Mouse (Mus musculus) cortical plate, adult 2 months (tissue): ENCODE results near the gene Tor4a. TPM values are rescaled to one million over a fixed set of nuclear protein-coding genes. Genes with fewer than 3 reads are reported as not detected.

ENCODE experiments used
- H3K27ac ChIP-seq: fragments of 200-500 bp; 2 replicates; pipeline ENCODE4 v1.5.1; 2012; ENCODE audit warnings: low read length, control low read depth, inconsistent platforms; ENCODE audit not compliant: insufficient read depth
- H3K4me1 ChIP-seq: fragments of 200-500 bp; 2 replicates; pipeline ENCODE4 v1.6.1; 2011; ENCODE audit warnings: low read length; ENCODE audit not compliant: control insufficient read depth, insufficient read depth
- H3K4me3 ChIP-seq: fragments of 200-500 bp; 2 replicates; pipeline ENCODE4 v1.5.1; 2011; ENCODE audit warnings: mild to moderate bottlenecking, low read length, control low read depth; ENCODE audit not compliant: insufficient read depth
- CTCF ChIP-seq: fragments of 200-500 bp; IDR thresholded peaks from 2 replicates; pipeline ENCODE4 v1.5.1; 2011; ENCODE audit warnings: mild to moderate bottlenecking, control low read depth, low read length; ENCODE audit not compliant: insufficient read depth; ENCODE audit errors: extremely low read depth
- POLR2A ChIP-seq: fragments of 200-500 bp; IDR thresholded peaks from 2 replicates; pipeline ENCODE4 v1.6.1; 2011; ENCODE audit warnings: mild to moderate bottlenecking, low read length, control low read depth; ENCODE audit not compliant: insufficient read depth; ENCODE audit errors: extremely low read depth
- polyA plus RNA-seq: library from polyadenylated mRNA; depleted of rRNA; stranded (reverse); fragments of >200 nt; gene quantifications from 2 replicates; pipeline ENCODE4 v1.2.3, GENCODE M21; 2012

The Tor4a gene
- polyA plus RNA-seq, 1 experiment, result 2.5 TPM

DNA sequence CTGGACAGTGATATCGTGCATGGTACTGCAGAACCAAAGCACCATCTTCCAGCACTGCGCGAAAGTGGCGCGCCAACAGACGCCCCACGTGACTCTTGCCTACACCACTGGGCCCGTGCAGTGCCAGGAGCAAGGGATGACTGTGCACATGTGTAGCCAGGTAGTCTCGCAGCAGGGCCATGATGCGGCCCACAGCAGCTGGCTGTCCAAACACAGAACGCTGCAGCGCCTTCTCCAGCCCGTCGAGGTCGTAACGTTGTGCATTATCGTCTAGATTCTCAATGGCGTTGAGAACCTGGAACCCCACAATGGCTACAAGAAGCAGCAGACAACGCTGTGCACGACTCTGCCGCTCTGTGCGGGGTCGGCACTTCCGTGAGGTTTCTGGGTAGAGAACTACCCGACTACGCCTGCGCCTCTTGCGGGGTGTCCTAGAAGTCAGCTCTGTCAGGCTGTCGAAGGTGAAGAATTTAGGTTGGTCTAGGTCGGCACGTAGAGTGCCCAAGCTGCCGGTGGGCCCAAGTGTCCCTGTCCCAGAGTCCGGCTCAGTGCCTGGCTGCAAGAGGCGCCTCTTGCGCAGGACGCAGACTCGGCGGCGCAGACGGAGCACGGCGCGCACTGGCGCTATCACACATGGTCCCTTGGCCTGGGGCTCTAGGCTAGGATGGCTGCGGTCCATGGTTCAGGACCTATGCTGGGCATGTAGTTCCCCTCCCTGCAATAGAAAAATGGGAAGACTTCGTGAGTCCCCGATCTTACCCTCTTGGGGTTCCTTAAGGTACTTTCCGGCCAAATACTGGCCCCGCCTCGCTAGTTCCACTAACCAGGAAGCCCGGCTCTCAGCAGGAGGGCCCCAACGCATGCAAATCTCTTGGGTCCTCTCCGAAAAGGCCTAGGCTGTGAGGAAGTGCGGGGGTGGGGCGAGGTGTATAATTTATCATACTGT, 1.2 kb downstream of the Tor4a start:
- TF ChIP-seq POLR2A, result no peak
- no peak for TF ChIP-seq CTCF
- no peaks in the 10 kb centered on the region for H3K4me1 ChIP-seq
- no peak overlapping the region for H3K27ac ChIP-seq
- H3K4me3 ChIP-seq, result no peak overlapping the region

DNA sequence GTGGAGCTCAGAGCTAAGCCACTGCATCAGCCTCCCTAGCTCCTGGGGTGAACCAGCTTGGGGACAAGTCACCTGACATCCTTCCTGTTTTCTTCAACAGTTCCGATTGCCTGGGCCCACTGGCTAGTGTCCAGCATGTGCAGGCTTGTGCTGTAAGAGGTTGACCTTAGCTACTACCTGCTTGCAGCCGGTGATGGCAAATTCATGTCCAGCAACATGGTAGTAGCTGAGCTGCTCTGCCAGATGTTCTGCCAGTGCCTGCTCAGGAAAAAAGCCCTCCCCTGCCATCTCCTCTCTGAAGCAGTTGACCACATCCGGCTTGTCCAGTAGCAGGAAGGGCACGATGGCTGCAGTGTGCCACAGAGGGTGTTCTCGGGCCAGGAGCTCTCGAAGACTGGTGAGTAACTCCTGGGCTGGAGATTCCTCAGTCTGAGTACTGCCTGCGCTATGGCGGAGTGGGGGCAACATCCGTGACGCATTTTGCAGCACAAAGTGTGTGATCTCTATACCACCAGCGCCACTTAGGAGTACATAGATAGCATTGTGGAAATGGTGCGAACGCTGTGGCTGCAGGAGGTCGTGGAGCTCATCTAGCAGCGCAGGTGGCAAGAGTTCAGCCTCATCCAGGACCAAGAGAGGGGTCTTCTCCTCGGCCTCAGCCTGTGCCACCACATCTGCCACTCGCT, 2.1 kb downstream of the Tor4a start:
- TF ChIP-seq CTCF, result no peak
- TF ChIP-seq POLR2A, result no peak
- Histone ChIP-seq H3K4me3 (no peak overlapping the region), H3K27ac (no peak overlapping the region), H3K4me1 (no peaks in the 10 kb centered on the region)

DNA sequence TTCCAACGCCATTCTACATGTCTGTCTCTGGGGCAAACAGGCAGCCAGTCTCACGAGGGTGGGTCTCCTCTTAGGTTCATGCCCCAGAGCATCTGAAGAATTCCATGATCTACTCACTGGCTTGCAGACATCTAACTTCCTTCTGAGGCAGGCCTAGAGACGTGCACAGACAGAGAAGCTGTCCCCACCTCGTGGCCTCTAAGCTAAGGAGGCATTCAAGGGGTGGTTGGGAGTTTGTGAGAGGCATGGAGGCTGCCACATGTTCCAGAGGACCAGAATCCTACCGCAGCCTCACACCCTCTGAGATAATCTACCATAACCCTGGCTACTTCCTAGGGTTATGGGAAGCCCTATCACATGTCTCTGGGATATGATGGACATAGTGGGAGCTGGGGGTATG, 2.7 kb downstream of the Tor4a start:
- no peak overlapping the region for H3K27ac ChIP-seq

DNA sequence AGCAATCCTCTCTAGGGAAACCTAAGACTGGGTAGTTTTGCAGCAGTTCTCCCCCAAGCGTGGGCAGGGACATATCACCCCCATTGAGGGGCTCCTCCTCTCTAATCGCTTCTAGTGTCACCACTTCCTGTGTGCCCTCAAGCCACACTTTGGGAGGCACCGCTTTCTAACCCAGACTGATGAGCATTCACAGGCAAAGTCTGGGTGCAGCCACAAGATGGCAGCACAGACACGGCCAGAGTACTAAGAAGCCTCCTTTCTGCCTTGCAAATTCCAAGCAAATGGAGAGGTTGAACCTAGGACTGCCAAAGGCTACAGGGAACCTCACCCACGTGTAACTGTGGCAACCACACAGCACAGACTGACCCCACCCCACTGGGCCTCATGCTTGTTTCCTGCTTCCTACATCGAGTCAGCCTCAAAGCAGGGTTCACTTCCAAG, 3.3 kb downstream of the Tor4a start:
- Histone ChIP-seq H3K27ac (no peak overlapping the region), H3K4me3 (no peak overlapping the region)
- TF ChIP-seq CTCF (peak; percentile 97), POLR2A (no peak)

More for the DNA sequence above, 2.7 kb downstream of the Tor4a start:
- H3K4me1 ChIP-seq, result no peaks in the 10 kb centered on the region
- H3K4me3 ChIP-seq, result no peak overlapping the region
- TF ChIP-seq POLR2A, result no peak
- no peak for TF ChIP-seq CTCF

DNA sequence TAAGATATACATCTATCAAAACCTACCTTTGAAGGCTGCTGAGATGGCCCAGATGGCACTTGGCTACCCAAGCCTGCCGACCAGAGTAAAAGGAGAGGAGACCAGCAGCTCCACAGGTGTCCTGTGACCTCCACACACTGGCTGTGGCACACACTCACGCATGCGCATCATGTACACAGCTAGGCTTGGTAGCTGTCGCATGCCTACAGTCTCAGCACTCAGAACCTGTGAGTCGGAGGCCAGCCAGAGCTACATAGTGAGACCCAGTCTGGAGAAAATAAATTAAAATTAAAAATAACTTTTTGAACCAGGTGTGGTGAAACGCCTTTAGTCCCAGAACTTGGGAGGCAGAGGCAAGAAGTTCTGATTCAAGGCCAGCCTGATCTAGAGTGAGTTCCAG, 8.8 kb downstream of the Tor4a start:
- Histone ChIP-seq H3K4me3 (no peak overlapping the region), H3K4me1 (no peaks in the 10 kb centered on the region), H3K27ac (no peak overlapping the region)
- TF ChIP-seq POLR2A (no peak), CTCF (no peak)

More for the DNA sequence above, 3.3 kb downstream of the Tor4a start:
- H3K4me1 ChIP-seq, result no peaks in the 10 kb centered on the region

DNA sequence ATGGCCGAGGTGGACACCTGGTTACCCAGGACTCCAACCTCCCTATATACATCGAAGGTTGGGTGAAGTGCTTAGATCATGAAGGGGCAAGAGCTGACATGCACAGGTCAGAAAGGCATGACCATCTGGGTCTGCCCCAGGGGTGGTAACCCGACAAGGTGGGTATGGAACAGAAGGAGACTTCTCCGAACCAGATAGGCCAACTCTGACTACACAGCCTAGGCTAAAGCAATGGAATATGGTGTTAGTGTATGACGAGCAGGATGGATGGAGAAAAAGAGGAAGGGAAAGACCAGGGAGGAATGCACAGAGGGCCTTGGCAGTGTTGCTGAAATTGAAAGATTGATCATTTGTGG, 10.1 kb downstream of the Tor4a start:
- no peak overlapping the region for H3K4me3 ChIP-seq
- TF ChIP-seq CTCF, result no peak
- no peak for TF ChIP-seq POLR2A
- no peaks in the 10 kb centered on the region for H3K4me1 ChIP-seq
- no peak overlapping the region for H3K27ac ChIP-seq

DNA sequence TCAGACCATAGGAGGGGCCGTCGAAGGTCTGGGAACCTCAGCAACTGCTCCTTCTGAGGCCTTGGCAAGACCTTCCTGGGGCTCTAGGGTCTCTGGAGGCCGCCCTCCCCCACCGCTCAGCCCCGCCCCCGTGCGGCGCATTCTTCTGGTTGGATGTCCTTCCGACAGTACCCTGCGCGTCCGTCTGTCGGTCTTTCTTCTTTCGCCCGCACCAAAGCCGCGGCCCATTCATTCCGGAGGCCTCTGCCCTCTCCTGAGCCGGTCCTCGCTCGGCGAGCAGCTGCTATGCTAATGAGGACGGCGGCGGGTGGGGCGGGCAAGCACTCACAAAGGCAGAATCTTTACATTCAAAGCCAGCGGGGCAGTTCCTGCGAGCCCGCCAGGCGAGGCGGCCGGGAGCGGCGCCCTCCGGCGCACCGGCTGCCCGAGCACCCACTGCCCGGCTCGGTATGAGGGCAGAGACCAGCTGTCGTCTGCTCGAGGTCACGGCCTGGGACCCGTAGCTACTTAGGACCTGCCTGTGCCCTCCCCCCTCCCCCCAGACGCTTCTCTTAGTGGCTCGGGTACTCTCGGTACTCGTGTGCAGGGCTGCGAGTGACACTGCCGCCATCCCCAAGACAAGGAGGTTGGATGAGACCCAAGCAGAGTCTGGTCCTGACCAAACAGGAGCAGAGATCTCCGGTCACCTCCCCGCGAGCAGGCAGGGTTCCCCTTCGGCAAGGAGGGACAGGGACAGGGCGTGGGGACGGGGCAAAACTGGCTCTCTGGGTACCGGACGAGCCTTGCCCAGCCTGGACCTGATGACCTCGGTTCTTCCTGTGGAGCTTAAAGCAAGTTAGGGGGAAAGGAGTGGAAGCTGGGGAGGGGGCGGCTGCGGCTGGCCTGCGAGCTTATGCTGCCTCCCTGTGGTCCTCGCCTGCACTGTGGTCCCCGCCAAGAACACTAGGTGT, 10.8 kb downstream of the Tor4a start:
- TF ChIP-seq CTCF (peak; percentile 34; the same call in 1 of the 2 replicates), POLR2A (no peak)
- Histone ChIP-seq H3K4me3 (0 out of 2 replicates have a peak overlapping the region, but pooled peaks have one; percentile 3), H3K4me1 (no peaks in the 10 kb centered on the region), H3K27ac (no peak overlapping the region)

DNA sequence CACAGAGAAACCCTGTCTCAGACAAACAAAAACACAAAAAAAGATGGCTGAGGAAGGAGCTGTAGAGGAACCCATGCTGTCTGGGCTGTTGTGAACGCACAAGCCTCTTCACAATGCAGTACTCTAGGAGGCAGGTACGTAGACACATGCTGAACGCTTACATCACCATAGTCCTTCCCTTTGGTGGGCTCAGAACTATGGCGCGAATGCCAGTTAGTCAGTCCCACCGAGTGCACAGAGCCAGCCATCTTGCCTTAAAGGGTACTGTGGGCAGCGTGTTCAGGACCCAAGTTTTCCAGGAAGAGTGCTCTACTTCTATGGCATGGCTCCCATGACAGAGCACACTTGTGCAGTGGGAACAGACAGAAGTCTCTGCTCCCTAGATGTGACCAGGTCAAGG, 12.2 kb downstream of the Tor4a start:
- Histone ChIP-seq H3K4me1 (no peaks in the 10 kb centered on the region), H3K4me3 (no peak overlapping the region), H3K27ac (no peak overlapping the region)
- TF ChIP-seq POLR2A (no peak), CTCF (no peak)

DNA sequence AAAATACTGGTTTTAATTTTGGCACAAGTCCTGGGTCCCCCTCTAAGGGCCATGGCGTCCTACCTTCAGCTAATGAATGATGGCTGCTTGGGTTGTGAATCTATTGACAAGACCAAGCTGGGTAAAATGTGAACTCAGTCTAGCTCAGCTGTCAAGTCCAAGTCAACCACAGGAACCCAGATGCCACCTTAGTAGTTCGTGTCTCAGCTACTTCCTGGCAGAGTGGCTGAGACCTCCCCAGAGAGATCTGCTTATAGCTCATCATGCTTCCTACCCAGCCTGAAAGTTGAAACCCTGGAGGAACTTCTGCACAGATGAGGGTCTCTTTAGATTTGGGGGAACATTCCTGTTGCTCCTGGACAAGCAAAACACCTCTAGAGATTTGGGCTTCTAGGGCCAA, 13.3 kb downstream of the Tor4a start:
- TF ChIP-seq CTCF (no peak), POLR2A (no peak)
- Histone ChIP-seq H3K4me1 (no peaks in the 10 kb centered on the region), H3K4me3 (no peak overlapping the region; the same call in 1 of the 2 replicates), H3K27ac (no peak overlapping the region)
